Mouse (Mus musculus) G1E (cell line): ENCODE measurements at regions not wholly inside any gene's neighbourhood (a gene's known extent, or its start where the extent isn't known, plus 50 kb on each side); places are given as distances from the start of the nearest gene placed in this dataset.

ENCODE experiments used
- CTCF ChIP-seq: IDR thresholded peaks from 2 replicates; pipeline ENCODE4 v1.5.1; 2012; ENCODE audit warnings: low read depth, low read length, inconsistent platforms, mixed read lengths
- GATA1 ChIP-seq: IDR thresholded peaks from 2 replicates; pipeline ENCODE4 v1.6.1; 2012; ENCODE audit warnings: borderline replicate concordance, low read length, inconsistent platforms, mixed read lengths
- POLR2AphosphoS5 ChIP-seq: IDR thresholded peaks from 2 replicates; pipeline ENCODE4 v1.6.1; 2012; ENCODE audit warnings: low read depth, low read length, inconsistent platforms; ENCODE audit not compliant: insufficient replicate concordance
- TAL1 ChIP-seq: conservative IDR thresholded peaks from 2 replicates; pipeline ENCODE4 v1.6.1; 2012; ENCODE audit warnings: low read depth, low read length, inconsistent platforms, mixed read lengths

GRCm38 (mm10) chr1:151082510-151083033 lies 89.3 kb upstream of the Hmcn1 start:
- TF ChIP-seq CTCF, result no peak
- TF ChIP-seq TAL1, result no peak
- TF ChIP-seq POLR2AphosphoS5, result no peak
- TF ChIP-seq GATA1, result no peak
